Mouse (Mus musculus) left cerebral cortex, adult 2 months (tissue): ENCODE measurements around the gene Minos1. TPM values are rescaled to one million over a fixed set of nuclear protein-coding genes. Genes with fewer than 3 reads are reported as not detected.

ENCODE experiments used
- DNase-seq, 2 experiments: peaks; one replicate each; pipeline ENCODE4 v3.0.0; 2021 to 2022; ENCODE audit warnings: low spot score in 2 of 2, mixed read lengths in 1 of 2; ENCODE audit errors: extremely low spot score in 1 of 2
- H3K27ac ChIP-seq: fragments of 200-600 bp; 2 replicates; pipeline ENCODE4 v1.8.1; 2022
- H3K4me3 ChIP-seq: fragments of 200-600 bp; 2 replicates; pipeline ENCODE4 v1.8.1; 2022
- CTCF ChIP-seq: fragments of 200-600 bp; IDR thresholded peaks from 2 replicates; pipeline ENCODE4 v1.8.1; 2022; ENCODE audit warnings: antibody characterized with exemption, mild to moderate bottlenecking, moderate library complexity
- intact Hi-C: fragments of 180-260 bp; cut with DNase I; formaldehyde crosslinking; loops from one replicate; pipeline ENCODE4 v1.15.1; 2025
- total RNA-seq, 2 experiments: library from RNA; stranded (reverse); gene quantifications; 2 replicates each; pipeline ENCODE4 v1.2.3; 2021

Minos1 gene
- total RNA-seq, 2 experiments from 2014 or later = 197 TPM

GRCm38 (mm10) chr4:139078313-139078712 lies 52.6 kb downstream of the Minos1 start:
- no peak overlapping the region for H3K27ac ChIP-seq
- peak; percentile 53 for TF ChIP-seq CTCF
- intact Hi-C loops = loop anchor here (2.0 kb wide), 1 partner anchor 212 kb away; no protein-coding TSS in a partner anchor
- no peak overlapping the region for H3K4me3 ChIP-seq
- no peak for DNase-seq

GRCm38 (mm10) chr4:139075915-139076314 lies 55.0 kb downstream of the Minos1 start:
- Histone ChIP-seq H3K27ac (peak overlapping the region; percentile 90), H3K4me3 (peak overlapping the region; percentile 74)
- peak; percentile 51 for TF ChIP-seq CTCF
- peak in 1 of 2 experiments; percentile 52 for DNase-seq
- intact Hi-C loops = loop anchor here (1.0 kb wide), 1 partner anchor 154 kb away; no protein-coding TSS in a partner anchor

GRCm38 (mm10) chr4:139075041-139075711 lies 55.7 kb downstream of the Minos1 start, which contains the start of gene Htr6:
Gene Htr6, minus strand, starts transcription at chr4:139075570.
- DNase-seq = peak; percentile 59
- Histone ChIP-seq H3K4me3 (peak within 1 kb of the TSS; percentile 74), H3K27ac (peak within 1 kb of the TSS; percentile 90)
- no peak for TF ChIP-seq CTCF
- intact Hi-C loops = loop anchor here (1.0 kb wide), 1 partner anchor 153 kb away; no protein-coding TSS in a partner anchor

- intact Hi-C loops = no loop called here
- peak overlapping the region; percentile 90 for H3K27ac ChIP-seq
- peak overlapping the region; percentile 74 for H3K4me3 ChIP-seq
- no peak; the same call in 1 of the 2 replicates for TF ChIP-seq CTCF
- DNase-seq = no peak
These were observed 56.9 kb downstream of the Minos1 start for GRCm38 (mm10) chr4:139074060-139074459.

GRCm38 (mm10) chr4:139068287-139068686 lies 62.6 kb downstream of the Minos1 start:
- Histone ChIP-seq H3K27ac (peak overlapping the region; percentile 81), H3K4me3 (no peak overlapping the region)
- no peak for TF ChIP-seq CTCF
- intact Hi-C loops = loop anchor here (5.0 kb wide), 1 partner anchor 66 kb away; no protein-coding TSS in a partner anchor
- DNase-seq = peak in 1 of 2 experiments; percentile 61

GRCm38 (mm10) chr4:139064831-139065230 lies 66.1 kb downstream of the Minos1 start:
- Histone ChIP-seq H3K4me3 (no peak overlapping the region), H3K27ac (no peak overlapping the region)
- TF ChIP-seq CTCF = no peak
- no peak for DNase-seq
- intact Hi-C loops = loop anchor here (5.0 kb wide), 1 partner anchor 63 kb away; no protein-coding TSS in a partner anchor

GRCm38 (mm10) chr4:139059569-139059968 lies 71.3 kb downstream of the Minos1 start:
- TF ChIP-seq CTCF = no peak

GRCm38 (mm10) chr4:139058029-139058428 lies 72.9 kb downstream of the Minos1 start:
- intact Hi-C loops = no loop called here
- H3K4me3 ChIP-seq = no peak overlapping the region
- DNase-seq = no peak
- TF ChIP-seq CTCF = no peak
- no peak overlapping the region for H3K27ac ChIP-seq

More at GRCm38 (mm10) chr4:139059569-139059968, 71.3 kb downstream of the Minos1 start:
- Histone ChIP-seq H3K4me3 (no peak overlapping the region), H3K27ac (no peak overlapping the region)
- intact Hi-C loops = no loop called here
- no peak for DNase-seq

GRCm38 (mm10) chr4:139057291-139057690 lies 73.6 kb downstream of the Minos1 start:
- no peak for DNase-seq
- intact Hi-C loops = no loop called here
- H3K27ac ChIP-seq = no peak overlapping the region
- TF ChIP-seq CTCF = no peak
- no peak overlapping the region for H3K4me3 ChIP-seq

- intact Hi-C loops = no loop called here
- TF ChIP-seq CTCF = no peak
- no peak for DNase-seq
- Histone ChIP-seq H3K4me3 (no peak overlapping the region), H3K27ac (no peak overlapping the region)
These were observed 75.2 kb downstream of the Minos1 start for GRCm38 (mm10) chr4:139055744-139056143.

GRCm38 (mm10) chr4:139055336-139055735 lies 75.6 kb downstream of the Minos1 start:
- no peak overlapping the region for H3K4me3 ChIP-seq
- H3K27ac ChIP-seq = no peak overlapping the region
- TF ChIP-seq CTCF = no peak
- DNase-seq = peak in 1 of 2 experiments; percentile 24
- intact Hi-C loops = no loop called here

- peak; percentile 47 to 70 for DNase-seq
- Histone ChIP-seq H3K4me3 (no peak overlapping the region), H3K27ac (no peak overlapping the region)
- TF ChIP-seq CTCF = peak; percentile 58
- intact Hi-C loops = no loop called here
These were observed 76.5 kb downstream of the Minos1 start for GRCm38 (mm10) chr4:139054300-139054923.
